Mouse (Mus musculus): ENCODE data around the gene Jag1.

Jag1 gene

GRCm38 (mm10) chr2:137063829-137064228 is 52.6 kb downstream of the Jag1 start:
- DNase-seq (ENCODE audit: low spot score in 2 of 2) = no peak

GRCm38 (mm10) chr2:137049906-137050305 is 66.5 kb downstream of the Jag1 start:
- no peak for DNase-seq (ENCODE audit: low spot score in 2 of 2)

GRCm38 (mm10) chr2:137049367-137049766 is 67.1 kb downstream of the Jag1 start:
- no peak for DNase-seq (ENCODE audit: low spot score in 2 of 2)

- no peak for DNase-seq (ENCODE audit: low spot score in 2 of 2)
Observed at GRCm38 (mm10) chr2:137044122-137044521, 72.3 kb downstream of the Jag1 start.
